Mouse (Mus musculus): ENCODE data around the gene Ascl5. TPM values are rescaled to one million over a fixed set of nuclear protein-coding genes. Genes with fewer than 3 reads are reported as not detected.

Ascl5 gene
- total and polyA plus RNA-seq, 3 experiments, result not detected

- Histone ChIP-seq H3K79me2 (ENCODE audit: control insufficient read depth, insufficient read depth, low read length, poor library complexity) (no peaks in the 10 kb centered on the region), H3K9ac (ENCODE audit: control insufficient read depth, low read depth, low read length, poor library complexity, severe bottlenecking) (no peak overlapping the region), H3K27me3 (ENCODE audit: control insufficient read depth in 1 of 2, insufficient read depth in 2 of 2, low read length in 2 of 2) (peaks cover 0 to 6% of the 10 kb centered on the region in 2 experiments; a peak in 3 of 4 replicates), H3K36me3 (ENCODE audit: control insufficient read depth in 1 of 2, insufficient read depth in 2 of 2, low read length in 2 of 2) (no peaks in the 10 kb centered on the region), H3K4me3 (ENCODE audit: control insufficient read depth in 1 of 2, insufficient read depth in 1 of 2, low read depth in 2 of 2, low read length in 2 of 2) (no peak overlapping the region), H3K9me3 (replicated peaks; ENCODE audit: insufficient read depth, low read length) (no peaks in the 10 kb centered on the region), H3K4me1 (ENCODE audit: control insufficient read depth in 1 of 2, insufficient read depth in 2 of 2, low read length in 2 of 2) (no peaks in the 10 kb centered on the region), H3K27ac (ENCODE audit: control insufficient read depth, low read depth, low read length) (no peak overlapping the region)
- no peak for TF ChIP-seq MXI1 (IDR thresholded peaks at IDR 0.05; ENCODE audit: low read depth, low read length)
- TF ChIP-seq NELFE (IDR thresholded peaks at IDR 0.05; ENCODE audit: low read depth, low read length), result no peak
- no peak for TF ChIP-seq MAZ (IDR thresholded peaks at IDR 0.05; ENCODE audit: low read depth, low read length)
- no peak for TF ChIP-seq POLR2A (IDR thresholded peaks at IDR 0.05; ENCODE audit: control insufficient read depth in 1 of 2, insufficient read depth in 1 of 2, low read depth in 1 of 2, low read length in 2 of 2, poor library complexity in 1 of 2)
- TF ChIP-seq USF1 (IDR thresholded peaks at IDR 0.05; ENCODE audit: low read depth, low read length), result no peak
- TF ChIP-seq EP300 (IDR thresholded peaks at IDR 0.05; ENCODE audit: low read depth in 1 of 2, low read length in 2 of 2), result no peak
- TF ChIP-seq ETS1 (IDR thresholded peaks at IDR 0.05; ENCODE audit: low read depth, low read length), result no peak
- no peak for TF ChIP-seq TCF12 (IDR thresholded peaks at IDR 0.05; ENCODE audit: low read depth, low read length)
- no peak for TF ChIP-seq MYC (IDR thresholded peaks at IDR 0.05; ENCODE audit: low read depth, low read length)
- no peak for TF ChIP-seq MAFK (IDR thresholded peaks at IDR 0.05; ENCODE audit: borderline replicate concordance, low read depth, low read length)
- no peak for TF ChIP-seq GABPA (IDR thresholded peaks at IDR 0.05; ENCODE audit: low read depth, low read length)
- no peak for TF ChIP-seq UBTF (IDR thresholded peaks at IDR 0.05; ENCODE audit: borderline replicate concordance, insufficient read depth, low read depth, low read length)
- DNase-seq (ENCODE audit: low read depth, low spot score), result no peak
Observed at GRCm38 (mm10) chr1:136066621-136067020, 16.0 kb downstream of the Ascl5 start.

- no peak for DNase-seq (ENCODE audit: low read depth, low spot score)
- TF ChIP-seq SMC3 (IDR thresholded peaks at IDR 0.05; ENCODE audit: low read depth, low read length), result no peak
- no peak for TF ChIP-seq SIN3A (IDR thresholded peaks at IDR 0.05; ENCODE audit: low read length)
- TF ChIP-seq UBTF (IDR thresholded peaks at IDR 0.05; ENCODE audit: borderline replicate concordance, insufficient read depth, low read depth, low read length), result no peak
- no peak for TF ChIP-seq NELFE (IDR thresholded peaks at IDR 0.05; ENCODE audit: low read depth, low read length)
- no peak for TF ChIP-seq MXI1 (IDR thresholded peaks at IDR 0.05; ENCODE audit: low read depth, low read length)
- no peak for TF ChIP-seq RCOR1 (IDR thresholded peaks at IDR 0.05; ENCODE audit: low read depth, low read length)
- TF ChIP-seq ZMIZ1 (IDR thresholded peaks at IDR 0.05; ENCODE audit: low read depth, low read length), result no peak
- no peak for TF ChIP-seq GABPA (IDR thresholded peaks at IDR 0.05; ENCODE audit: low read depth, low read length)
- no peak for TF ChIP-seq POLR2AphosphoS2 (IDR thresholded peaks at IDR 0.05; ENCODE audit: low read length)
- no peak for TF ChIP-seq ELF1 (IDR thresholded peaks at IDR 0.05; ENCODE audit: low read depth, low read length)
- no peak for TF ChIP-seq ZNF384 (IDR thresholded peaks at IDR 0.05; ENCODE audit: low read depth, low read length)
- TF ChIP-seq MYB (IDR thresholded peaks at IDR 0.05; ENCODE audit: low read depth, low read length), result no peak
- TF ChIP-seq RAD21 (IDR thresholded peaks at IDR 0.05; ENCODE audit: low read depth, low read length), result no peak
- H3K4me1 ChIP-seq (ENCODE audit: control insufficient read depth in 1 of 2, insufficient read depth in 2 of 2, low read length in 2 of 2), result no peaks in the 10 kb centered on the region
- H3K79me2 ChIP-seq (ENCODE audit: control insufficient read depth, insufficient read depth, low read length, poor library complexity), result no peaks in the 10 kb centered on the region
- H3K36me3 ChIP-seq (ENCODE audit: control insufficient read depth in 1 of 2, insufficient read depth in 2 of 2, low read length in 2 of 2), result no peaks in the 10 kb centered on the region
- H3K27ac ChIP-seq (ENCODE audit: control insufficient read depth, low read depth, low read length), result no peak overlapping the region
- no peaks in the 10 kb centered on the region for H3K9me3 ChIP-seq (replicated peaks; ENCODE audit: insufficient read depth, low read length)
- H3K4me3 ChIP-seq (ENCODE audit: control insufficient read depth in 1 of 2, insufficient read depth in 1 of 2, low read depth in 2 of 2, low read length in 2 of 2), result no peak overlapping the region
- no peak overlapping the region for H3K9ac ChIP-seq (ENCODE audit: control insufficient read depth, low read depth, low read length, poor library complexity, severe bottlenecking)
- H3K27me3 ChIP-seq (ENCODE audit: control insufficient read depth in 1 of 2, insufficient read depth in 2 of 2, low read length in 2 of 2), result peaks cover 0 to 6% of the 10 kb centered on the region in 2 experiments; a peak in 3 of 4 replicates
Observed at GRCm38 (mm10) chr1:136067579-136067978, 17.0 kb downstream of the Ascl5 start.

All from MEL (cell line).